Mouse (Mus musculus) retina, embryonic 14.5 days (tissue): ENCODE results near the gene Pde1c.
"Not testable (repeated sequence)": the region's sequence is repeated elsewhere in the genome, so short reads cannot be mapped to it uniquely, and the experiment has no call there.

Experiments used
- DNase-seq: peaks from one replicate; pipeline ENCODE4 v3.0.0-alpha.2; 2015; ENCODE audit warnings: low spot score

The Pde1c gene

GRCm38 (mm10) chr6:56568470-56569372 lies at the start of gene Pde1c:
Gene Pde1c, minus strand, starts transcription at chr6:56569103.
- peak; percentile 68 for DNase-seq

GRCm38 (mm10) chr6:56616982-56617613 lies 48.2 kb upstream of the Pde1c start:
- DNase-seq = peak; percentile 51

DNA sequence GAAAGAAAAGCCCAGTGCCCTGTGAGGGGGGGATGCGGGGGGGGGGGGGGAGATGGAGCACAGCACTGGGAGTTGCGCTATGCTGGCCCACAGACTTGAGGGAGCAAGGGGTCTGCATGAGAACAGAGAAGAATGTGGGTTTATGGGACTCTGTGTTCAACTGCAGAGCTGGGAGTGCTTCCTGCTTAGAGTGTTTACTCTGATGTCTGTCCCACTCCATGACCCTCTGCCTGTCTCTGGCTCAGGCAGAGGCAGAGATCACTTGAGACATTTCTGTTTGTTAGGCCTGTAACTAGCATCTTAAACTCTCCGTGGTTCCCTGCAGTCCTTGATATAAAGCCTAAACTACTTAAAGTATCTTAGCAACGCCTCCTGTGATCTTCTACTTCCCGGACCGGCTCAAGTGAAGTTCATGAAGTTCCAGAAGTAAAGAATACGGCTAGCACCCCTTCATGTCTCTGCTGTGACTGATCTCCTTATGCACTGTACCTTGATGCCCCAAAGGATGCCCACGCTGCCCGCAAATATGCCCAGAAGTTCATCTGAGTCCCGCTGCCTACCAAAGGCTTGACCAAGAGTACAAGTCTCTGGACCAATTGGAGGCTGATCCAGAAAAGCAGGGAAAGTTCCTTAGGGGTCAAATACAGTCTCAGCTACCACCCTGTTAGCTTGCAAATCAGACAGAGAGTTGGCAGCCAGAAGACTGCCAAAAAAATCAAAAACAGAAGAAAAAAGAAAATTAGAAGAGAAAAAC lies 47.5 kb upstream of the Pde1c start:
- no peak for DNase-seq

- not testable (repeated sequence) for DNase-seq
Measured at GRCm38 (mm10) chr6:56609529-56609928, 40.6 kb upstream of the Pde1c start.

DNA sequence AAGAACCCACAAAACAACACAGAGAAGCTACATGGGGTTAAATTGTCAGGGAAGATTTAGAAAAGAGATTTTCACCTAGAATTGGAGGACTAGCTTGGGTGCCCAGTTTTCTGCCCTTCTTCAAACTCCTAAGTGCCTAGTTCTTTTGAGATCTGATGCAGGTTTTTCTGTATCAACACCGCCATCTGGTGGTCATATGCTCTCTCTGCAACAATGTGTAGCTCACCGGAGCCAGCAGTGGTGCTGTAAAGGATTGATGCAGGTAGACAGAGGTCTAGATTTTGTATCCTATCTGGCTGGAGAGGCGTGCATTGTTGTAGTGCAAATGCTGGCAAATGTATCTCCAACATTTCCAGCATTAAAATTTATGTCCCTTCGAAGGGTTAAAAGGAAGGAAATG lies 39.4 kb upstream of the Pde1c start:
- peak; percentile 94 for DNase-seq

GRCm38 (mm10) chr6:56579568-56579967 lies 10.7 kb upstream of the Pde1c start:
- no peak for DNase-seq

- no peak for DNase-seq
Measured at GRCm38 (mm10) chr6:56560891-56561290, 8.0 kb downstream of the Pde1c start.

DNA sequence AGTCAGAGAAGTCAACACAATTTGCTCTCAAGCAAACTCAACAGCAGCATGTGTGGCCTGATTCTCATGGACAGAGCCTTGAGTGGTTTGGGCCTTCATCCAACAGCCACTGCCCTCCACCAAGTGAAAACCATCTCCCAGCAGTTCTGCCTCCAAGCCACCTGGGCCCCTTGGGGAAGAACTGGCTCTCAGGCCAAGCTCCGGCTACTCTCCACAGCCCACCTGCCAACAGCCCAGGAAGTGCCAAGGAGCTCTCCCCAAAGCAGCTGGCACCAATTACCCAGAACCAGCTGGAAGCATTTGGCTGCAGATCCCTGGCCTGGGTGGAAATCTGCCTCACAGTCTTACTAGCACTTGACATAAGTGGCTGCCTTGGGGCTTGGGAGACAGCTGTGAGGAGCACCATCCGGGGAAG lies 8.4 kb downstream of the Pde1c start:
- no peak for DNase-seq

DNA sequence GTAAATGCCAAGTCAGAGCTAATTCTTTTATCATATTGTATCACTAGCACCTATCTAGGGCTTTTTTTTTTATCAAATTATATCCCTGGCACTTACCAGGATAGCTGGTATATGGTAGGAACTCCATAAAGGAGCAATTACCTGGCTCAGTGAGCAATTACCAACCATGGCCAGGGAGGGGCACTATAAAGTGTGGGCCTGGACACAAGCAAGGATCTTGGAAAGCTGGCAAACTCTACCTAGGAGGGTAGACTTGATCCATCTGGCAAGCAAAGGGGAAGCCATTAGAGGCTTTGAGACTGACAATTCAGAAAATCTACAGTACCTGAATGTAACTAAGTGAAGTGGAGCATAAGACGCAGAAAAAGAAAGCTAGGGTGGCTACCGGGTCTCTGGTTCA lies 10.2 kb downstream of the Pde1c start:
- no peak for DNase-seq

DNA sequence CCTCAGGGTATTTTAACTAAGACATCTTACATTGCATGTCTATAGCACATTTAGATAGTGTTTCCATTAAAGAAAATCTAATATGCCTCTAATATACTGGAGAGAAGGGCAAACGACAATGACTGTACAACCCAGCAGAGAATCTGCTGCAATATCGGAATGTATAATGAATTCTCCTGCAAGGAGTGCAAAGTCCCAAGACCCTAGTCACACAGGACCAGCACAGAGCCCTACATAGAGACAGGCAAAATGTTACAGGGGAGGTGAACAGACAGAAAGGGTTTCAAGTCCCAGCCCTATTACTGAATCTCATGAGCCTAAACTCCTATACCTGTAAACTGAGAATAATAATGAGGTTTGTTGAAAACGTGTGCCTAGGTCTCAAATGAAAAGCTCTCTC lies 13.1 kb downstream of the Pde1c start:
- no peak for DNase-seq

DNA sequence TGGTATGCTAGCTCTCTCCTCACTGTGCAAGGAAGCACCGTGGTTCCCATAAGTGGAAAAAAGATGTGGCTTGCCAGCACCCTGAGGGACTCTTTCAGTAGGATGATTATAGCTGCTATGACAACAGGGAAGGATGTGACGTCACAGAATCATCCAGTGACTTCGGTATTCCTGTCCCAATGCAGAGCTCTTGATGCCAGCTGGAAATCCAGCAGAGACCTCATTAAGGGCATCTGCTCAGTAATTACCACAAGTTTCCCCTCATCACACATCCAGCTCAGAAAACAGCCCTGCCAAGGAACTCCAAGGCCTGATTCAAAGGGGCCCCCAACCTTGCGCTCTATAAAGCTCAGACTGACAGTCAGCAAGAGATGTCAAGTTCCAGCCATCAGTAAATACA lies 13.5 kb downstream of the Pde1c start:
- peak; percentile 87 for DNase-seq

DNA sequence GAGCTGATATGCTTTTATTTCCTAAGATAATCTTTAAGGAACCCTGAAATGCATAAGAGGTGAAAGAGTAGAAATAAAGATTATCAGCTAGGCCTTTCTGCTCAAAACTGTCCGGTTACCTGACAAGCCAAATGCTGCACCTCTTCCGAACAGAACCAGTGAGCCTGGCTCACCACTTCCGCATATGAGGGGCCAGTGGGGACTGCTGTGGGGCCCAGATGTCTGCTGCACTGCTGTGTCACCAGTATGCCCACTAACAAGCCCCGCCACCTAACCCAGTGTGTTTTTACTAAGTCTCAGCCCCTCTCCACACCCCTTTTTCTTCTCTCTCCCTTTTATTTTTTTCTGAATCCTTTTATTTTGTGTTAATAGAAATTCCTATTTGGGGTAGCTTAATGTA lies 17.9 kb downstream of the Pde1c start:
- no peak for DNase-seq

- DNase-seq = no peak
Measured at GRCm38 (mm10) chr6:56540247-56540646, 28.7 kb downstream of the Pde1c start.

DNA sequence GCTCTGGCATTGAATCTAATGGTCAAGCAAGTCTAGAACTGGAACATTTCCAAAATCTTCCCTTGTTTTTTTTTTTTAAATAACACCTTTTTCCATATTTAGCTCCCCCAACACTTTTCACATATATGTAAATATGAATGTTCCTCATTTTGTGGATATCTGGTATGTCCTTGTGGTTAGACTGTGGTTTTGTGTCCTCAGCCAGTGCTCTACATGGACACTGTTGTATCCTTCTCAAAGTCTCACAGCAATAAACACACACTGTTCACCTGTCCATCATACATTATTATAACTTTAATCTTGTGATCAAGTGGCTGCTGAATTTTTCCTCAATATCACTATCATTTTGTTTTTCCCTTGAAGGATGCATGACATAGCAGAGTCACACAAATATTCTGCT lies 34.2 kb downstream of the Pde1c start:
- no peak for DNase-seq

DNA sequence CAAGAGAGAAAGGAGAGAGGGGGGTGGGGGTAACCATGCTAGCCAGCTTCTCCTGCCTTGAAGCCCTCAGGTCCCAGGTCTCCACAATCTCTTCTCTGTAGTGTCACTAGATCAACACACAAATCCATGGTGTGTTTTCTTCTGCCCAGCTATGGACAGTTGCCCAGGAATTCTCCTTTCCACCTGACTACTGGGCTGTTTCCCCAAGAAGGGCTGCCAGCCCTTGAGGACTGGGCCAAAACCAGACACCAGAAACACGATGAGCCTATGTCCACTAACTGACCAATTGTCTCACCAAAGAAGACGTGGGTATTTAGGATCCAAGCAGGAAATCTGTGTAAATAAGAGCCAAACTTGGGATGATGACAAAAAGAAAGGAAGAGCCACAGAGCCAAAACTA lies 36.6 kb downstream of the Pde1c start:
- DNase-seq = no peak

- DNase-seq = peak; percentile 77
Measured at GRCm38 (mm10) chr6:56523938-56524866, 44.7 kb downstream of the Pde1c start.

DNA sequence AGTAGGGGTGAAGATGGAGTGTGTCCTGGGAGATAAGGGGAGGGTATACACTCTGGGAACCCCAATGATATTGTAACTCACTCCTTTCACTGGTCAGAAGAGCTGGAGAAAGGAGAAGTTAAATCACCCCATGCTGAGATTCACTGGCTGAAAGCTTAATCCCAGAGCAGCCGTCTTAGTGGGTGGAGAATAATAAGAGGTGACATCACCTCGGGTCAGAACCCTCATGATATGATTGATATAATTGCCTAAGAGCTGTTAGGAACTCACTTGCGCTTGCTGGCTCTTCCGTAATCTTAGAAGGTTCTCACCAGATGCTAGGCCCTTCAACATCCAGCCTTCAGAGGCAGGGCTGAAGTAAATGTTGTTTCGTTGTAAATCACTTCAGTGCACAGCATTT lies 79.7 kb downstream of the Pde1c start:
- peak; percentile 78 for DNase-seq

DNA sequence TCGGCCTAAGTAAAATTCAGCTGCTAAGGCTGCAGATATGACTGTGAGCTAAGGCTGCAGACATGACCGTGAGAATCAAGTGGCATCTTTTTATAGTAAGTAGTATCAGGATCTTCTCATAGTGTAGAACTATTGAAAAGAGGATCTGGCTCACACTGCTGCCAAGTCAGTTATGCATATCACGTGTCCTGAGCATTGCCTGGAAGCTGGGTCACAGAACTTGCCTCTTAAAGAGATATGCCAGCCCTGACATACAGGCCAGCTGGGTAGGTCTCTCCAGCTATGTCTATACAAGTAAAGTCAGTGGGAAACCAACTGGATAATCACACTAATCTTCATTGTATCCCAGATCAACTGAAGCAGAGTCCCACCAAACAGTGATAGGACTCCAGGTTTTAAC lies 83.8 kb downstream of the Pde1c start:
- DNase-seq = no peak

DNA sequence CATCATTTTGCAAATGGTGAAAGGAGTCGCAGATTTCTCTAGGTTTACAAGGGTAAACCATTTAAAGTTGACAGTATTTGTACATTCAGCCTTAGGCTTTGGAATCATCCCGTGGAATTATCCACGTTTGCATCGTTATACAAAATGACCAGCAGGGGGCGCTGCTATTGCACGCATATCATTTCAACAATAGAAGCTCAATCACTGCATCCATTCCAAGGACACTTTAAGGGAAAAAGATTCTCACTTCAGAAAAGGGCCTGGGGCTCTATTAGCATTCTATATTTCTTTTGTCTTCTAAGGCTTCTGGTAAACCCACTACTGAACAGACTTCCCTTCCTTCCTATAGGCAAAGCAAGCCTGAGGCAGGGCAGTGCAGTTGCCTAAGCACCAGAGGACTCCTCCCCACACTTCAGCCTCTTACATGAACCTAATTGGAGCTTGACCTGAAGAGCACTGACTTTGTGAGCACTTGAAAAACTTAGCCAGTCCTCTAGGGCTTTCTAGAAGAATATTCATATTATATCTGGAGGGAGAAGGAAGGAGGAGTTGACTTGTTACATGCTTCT lies 87.9 kb downstream of the Pde1c start:
- DNase-seq = peak; percentile 85

- peak; percentile 68 for DNase-seq
Measured at GRCm38 (mm10) chr6:56476581-56476980, 92.3 kb downstream of the Pde1c start.

DNA sequence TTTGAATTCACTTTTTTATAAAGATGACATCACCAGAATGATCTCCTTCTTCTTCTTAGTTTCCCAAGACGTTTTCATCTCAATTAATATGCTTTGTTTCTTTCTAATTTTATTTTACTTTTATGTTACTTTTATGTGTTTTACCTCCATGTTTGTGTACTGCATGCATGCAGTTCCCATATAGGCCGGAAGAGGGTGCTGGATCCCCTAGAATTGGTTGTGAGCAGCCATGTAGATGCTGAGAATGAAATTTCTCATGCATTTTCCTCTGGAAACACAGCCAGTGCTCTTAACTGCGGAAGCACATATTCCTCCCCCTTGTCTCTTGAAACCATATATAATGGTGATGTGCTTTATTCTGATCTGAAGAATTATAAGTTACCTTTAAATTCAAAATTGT lies 110.8 kb downstream of the Pde1c start:
- no peak for DNase-seq
